Mouse (Mus musculus) lung, adult 2 months (tissue): Measurements from ENCODE around the gene Scgb2b21.

Experiments used
- CTCF ChIP-seq: fragments of 200-500 bp; IDR thresholded peaks from 2 replicates; pipeline ENCODE4 v1.5.1; 2011; ENCODE audit warnings: mild to moderate bottlenecking, low read length, control low read depth; ENCODE audit not compliant: insufficient read depth
- POLR2A ChIP-seq: fragments of 200-500 bp; IDR thresholded peaks from 2 replicates; pipeline ENCODE4 v1.6.1; 2011; ENCODE audit warnings: low read depth, mild to moderate bottlenecking, control low read depth, low read length, borderline replicate concordance; ENCODE audit errors: extremely low read depth

- TF ChIP-seq CTCF (no peak), POLR2A (no peak)
These were observed at the start of gene Scgb2b21 for GRCm38 (mm10) chr7:33520358-33520757.
